Mouse (Mus musculus) MEL (cell line): ENCODE measurements around the gene Trem2. TPM values are rescaled to one million over a fixed set of nuclear protein-coding genes. Genes with fewer than 3 reads are reported as not detected.

Source experiments
- DNase-seq: peaks from one replicate; pipeline ENCODE4 v3.0.0; 2011; ENCODE audit warnings: low read depth, low spot score
- H3K27ac ChIP-seq: 2 replicates; pipeline ENCODE4 v1.5.1; 2012; ENCODE audit warnings: low read depth, mild to moderate bottlenecking, control low read depth, low read length, moderate library complexity; ENCODE audit not compliant: control insufficient read depth
- H3K27me3 ChIP-seq, 2 experiments: fragments of 150-350 bp in 1 of 2; sonication (generic) in 1 of 2; 2 replicates each; pipeline ENCODE4 v1.6.1; 2012; ENCODE audit warnings: low read length in 2 of 2, mild to moderate bottlenecking in 2 of 2, improper control_type of control experiment in 1 of 2, moderate library complexity in 1 of 2; ENCODE audit not compliant: insufficient read depth in 2 of 2, control insufficient read depth in 1 of 2
- H3K36me3 ChIP-seq, 2 experiments: 2 replicates each; pipeline ENCODE4 v1.6.1; 2012 to 2014; ENCODE audit warnings: low read length in 2 of 2, improper control_type of control experiment in 1 of 2, inconsistent platforms in 1 of 2, mild to moderate bottlenecking in 1 of 2; ENCODE audit not compliant: insufficient read depth in 2 of 2, control insufficient read depth in 1 of 2
- H3K4me1 ChIP-seq, 2 experiments: fragments of 150-350 bp in 1 of 2; sonication (generic) in 1 of 2; 2 replicates each; pipeline ENCODE4 v1.6.1; 2012; ENCODE audit warnings: low read length in 2 of 2, improper control_type of control experiment in 1 of 2, mild to moderate bottlenecking in 1 of 2; ENCODE audit not compliant: insufficient read depth in 2 of 2, control insufficient read depth in 1 of 2
- H3K4me3 ChIP-seq, 2 experiments: fragments of 150-350 bp in 1 of 2; sonication (generic) in 1 of 2; 2 replicates each; pipeline ENCODE4 v1.5.1; 2012; ENCODE audit warnings: low read depth in 2 of 2, low read length in 2 of 2, mild to moderate bottlenecking in 2 of 2, moderate library complexity in 2 of 2, control low read depth in 1 of 2, improper control_type of control experiment in 1 of 2; ENCODE audit not compliant: control insufficient read depth in 1 of 2, insufficient read depth in 1 of 2
- H3K79me2 ChIP-seq: 2 replicates; pipeline ENCODE4 v1.6.1; 2012; ENCODE audit warnings: mild to moderate bottlenecking, low read length, moderate library complexity; ENCODE audit not compliant: control insufficient read depth, poor library complexity, insufficient read depth
- H3K9ac ChIP-seq: 2 replicates; pipeline ENCODE4 v1.6.1; 2012; ENCODE audit warnings: low read depth, mild to moderate bottlenecking, control low read depth, low read length, moderate library complexity; ENCODE audit not compliant: control insufficient read depth, poor library complexity, severe bottlenecking
- H3K9me3 ChIP-seq: fragments of 150-350 bp; sonication (generic); replicated peaks from 2 replicates; pipeline ENCODE4 v1.6.1; 2012; ENCODE audit warnings: mild to moderate bottlenecking, low read length, improper control_type of control experiment, moderate library complexity; ENCODE audit not compliant: insufficient read depth
- BHLHE40 ChIP-seq: IDR thresholded peaks from 2 replicates; pipeline ENCODE4 v1.6.1; 2012; ENCODE audit warnings: low read depth, mild to moderate bottlenecking, inconsistent platforms, low read length, improper control_type of control experiment, borderline replicate concordance
- CHD2 ChIP-seq: IDR thresholded peaks from 2 replicates; pipeline ENCODE4 v1.6.1; 2011; ENCODE audit warnings: low read length, improper control_type of control experiment
- ELF1 ChIP-seq: IDR thresholded peaks from 2 replicates; pipeline ENCODE4 v1.6.1; 2014; ENCODE audit warnings: low read depth, mild to moderate bottlenecking, inconsistent platforms, low read length, improper control_type of control experiment, moderate library complexity
- EP300 ChIP-seq, 2 experiments: IDR thresholded peaks; 2 replicates each; pipeline ENCODE4 v1.6.1; 2011; ENCODE audit warnings: improper control_type of control experiment in 2 of 2, low read length in 2 of 2, low read depth in 1 of 2, mild to moderate bottlenecking in 1 of 2
- GATA1 ChIP-seq: IDR thresholded peaks from 2 replicates; pipeline ENCODE4 v1.6.1; 2011; ENCODE audit warnings: low read depth, low read length, improper control_type of control experiment
- KAT2A ChIP-seq: conservative IDR thresholded peaks from 2 replicates; pipeline ENCODE4 v1.6.1; 2012; ENCODE audit warnings: low read depth, low read length, improper control_type of control experiment, inconsistent platforms
- MAFK ChIP-seq: IDR thresholded peaks from 2 replicates; pipeline ENCODE4 v1.6.1; 2011; ENCODE audit warnings: low read depth, mild to moderate bottlenecking, low read length, improper control_type of control experiment, borderline replicate concordance
- MAZ ChIP-seq: IDR thresholded peaks from 2 replicates; pipeline ENCODE4 v1.6.1; 2012; ENCODE audit warnings: low read depth, mild to moderate bottlenecking, inconsistent platforms, low read length, improper control_type of control experiment
- MXI1 ChIP-seq: IDR thresholded peaks from 2 replicates; pipeline ENCODE4 v1.6.1; 2011; ENCODE audit warnings: mild to moderate bottlenecking, low read depth, low read length, improper control_type of control experiment
- NELFE ChIP-seq: IDR thresholded peaks from 2 replicates; pipeline ENCODE4 v1.6.1; 2011; ENCODE audit warnings: low read depth, low read length, improper control_type of control experiment
- POLR2A ChIP-seq, 2 experiments: IDR thresholded peaks; 2 replicates each; pipeline ENCODE4 v1.6.1; 2011 to 2012; ENCODE audit warnings: low read length in 2 of 2, mild to moderate bottlenecking in 2 of 2, control low read depth in 1 of 2, improper control_type of control experiment in 1 of 2, low read depth in 1 of 2, moderate library complexity in 1 of 2; ENCODE audit not compliant: control insufficient read depth in 1 of 2, insufficient read depth in 1 of 2, poor library complexity in 1 of 2
- SIN3A ChIP-seq: IDR thresholded peaks from 2 replicates; pipeline ENCODE4 v1.6.1; 2012; ENCODE audit warnings: low read length, improper control_type of control experiment, inconsistent platforms
- SMC3 ChIP-seq: IDR thresholded peaks from 2 replicates; pipeline ENCODE4 v1.6.1; 2011; ENCODE audit warnings: low read depth, low read length, improper control_type of control experiment
- TCF12 ChIP-seq: IDR thresholded peaks from 2 replicates; pipeline ENCODE4 v1.6.1; 2014; ENCODE audit warnings: low read depth, mild to moderate bottlenecking, inconsistent platforms, low read length, improper control_type of control experiment, moderate library complexity
- UBTF ChIP-seq: IDR thresholded peaks from 2 replicates; pipeline ENCODE4 v1.6.1; 2012; ENCODE audit warnings: low read depth, mild to moderate bottlenecking, inconsistent platforms, low read length, improper control_type of control experiment, moderate library complexity, borderline replicate concordance; ENCODE audit not compliant: insufficient read depth
- USF1 ChIP-seq: IDR thresholded peaks from 2 replicates; pipeline ENCODE4 v1.6.1; 2014; ENCODE audit warnings: low read depth, mild to moderate bottlenecking, inconsistent platforms, low read length, improper control_type of control experiment, moderate library complexity
- ZKSCAN1 ChIP-seq: IDR thresholded peaks from 2 replicates; pipeline ENCODE4 v1.6.1; 2012; ENCODE audit warnings: low read depth, mild to moderate bottlenecking, inconsistent platforms, low read length, improper control_type of control experiment, moderate library complexity
- ZNF384 ChIP-seq: IDR thresholded peaks from 2 replicates; pipeline ENCODE4 v1.6.1; 2012; ENCODE audit warnings: low read depth, mild to moderate bottlenecking, inconsistent platforms, low read length, improper control_type of control experiment
- polyA plus RNA-seq, 2 experiments: library from polyadenylated mRNA; stranded (reverse) in 1 of 2; unstranded in 1 of 2; fragments of >175 nt in 1 of 2; fragments of >200 nt in 1 of 2; gene quantifications; 2 replicates each; pipeline versions ENCODE4 v1.2.1 to v1.2.4; 2012; ENCODE audit warnings: low replicate concordance in 2 of 2, low read depth in 1 of 2; ENCODE audit not compliant: insufficient read length in 2 of 2, insufficient read depth in 1 of 2, missing spikeins in 1 of 2
- total RNA-seq: library from RNA; depleted of rRNA; stranded (reverse); fragments of 300-350 nt; gene quantifications from 2 replicates; pipeline ENCODE4 v1.2.3, GENCODE M21; 2012

Gene Trem2
- total and polyA plus RNA-seq, 3 experiments, result 0.04 to 0.26 TPM; not detected in 1

GRCm38 (mm10) chr17:48389442-48389841, 43.2 kb downstream of the Trem2 start:
- Histone ChIP-seq H3K79me2 (no peaks in the 10 kb centered on the region), H3K9me3 (no peaks in the 10 kb centered on the region), H3K4me3 (no peak overlapping the region), H3K9ac (no peak overlapping the region), H3K36me3 (peaks cover 11 to 39% of the 10 kb centered on the region in 2 experiments), H3K27me3 (no peaks in the 10 kb centered on the region), H3K4me1 (0 out of 4 replicates have a peak, but pooled peaks cover 0 to 4% of the 10 kb centered on the region in 2 experiments), H3K27ac (no peak overlapping the region)
- DNase-seq, result no peak
- peak; percentile 58; the same call in 1 of the 2 replicates for TF ChIP-seq MXI1
- TF ChIP-seq SMC3, result no peak
- peak in 1 of 2 experiments; percentile 3; a peak in 1 of 4 replicates for TF ChIP-seq POLR2A (IDR thresholded peaks at IDR 0.05; ENCODE audit: control insufficient read depth in 1 of 2, insufficient read depth in 1 of 2, low read depth in 1 of 2, low read length in 2 of 2, poor library complexity in 1 of 2)
- peak; percentile 63 for TF ChIP-seq BHLHE40
- 0 out of 2 replicates have a peak, but pooled peaks have one; percentile 22 for TF ChIP-seq GATA1
- no peak for TF ChIP-seq KAT2A
- no peak for TF ChIP-seq MAFK
- TF ChIP-seq ELF1, result no peak
- TF ChIP-seq ZKSCAN1, result no peak

- Histone ChIP-seq H3K9ac (no peak overlapping the region), H3K27me3 (no peaks in the 10 kb centered on the region), H3K36me3 (peaks cover 8 to 53% of the 10 kb centered on the region in 2 experiments), H3K4me1 (no peaks in the 10 kb centered on the region), H3K9me3 (no peaks in the 10 kb centered on the region), H3K4me3 (no peak overlapping the region)
- no peak for DNase-seq
- no peak for TF ChIP-seq MAZ
- TF ChIP-seq SIN3A, result no peak
- no peak for TF ChIP-seq NELFE
- TF ChIP-seq BHLHE40, result no peak
- TF ChIP-seq ZNF384, result no peak
- TF ChIP-seq TCF12, result no peak
- TF ChIP-seq USF1, result no peak
- TF ChIP-seq ELF1, result no peak
- no peak for TF ChIP-seq UBTF
- no peak for TF ChIP-seq CHD2
- no peak for TF ChIP-seq MAFK
- TF ChIP-seq SMC3, result no peak
- no peak for TF ChIP-seq KAT2A
- no peak for TF ChIP-seq EP300 (IDR thresholded peaks at IDR 0.05; ENCODE audit: low read depth in 1 of 2, low read length in 2 of 2)
- TF ChIP-seq, all 39 proteins: peak for 0
- Histone ChIP-seq H3K79me2 (0 out of 2 replicates have a peak, but pooled peaks cover 2% of the 10 kb centered on the region), H3K27ac (no peak overlapping the region)
Observed at GRCm38 (mm10) chr17:48391446-48391845, 45.2 kb downstream of the Trem2 start.
